Mouse (Mus musculus) spleen, adult 2 months (tissue): ENCODE measurements around the gene Macrod2. TPM values are rescaled to one million over a fixed set of nuclear protein-coding genes. Genes with fewer than 3 reads are reported as not detected.

Experiments
- DNase-seq, 2 experiments: peaks; one replicate each; pipeline versions ENCODE4 v3.0.0 to v3.0.0-alpha.2; 2012 to 2021; ENCODE audit warnings: low spot score in 2 of 2, low read depth in 1 of 2
- H3K27ac ChIP-seq: fragments of 200-500 bp; 2 replicates; pipeline ENCODE4 v1.5.1; 2012; ENCODE audit warnings: low read length, inconsistent platforms; ENCODE audit not compliant: insufficient read depth
- H3K27me3 ChIP-seq: fragments of 200-500 bp; 2 replicates; pipeline ENCODE4 v1.6.1; 2012; ENCODE audit warnings: mild to moderate bottlenecking, moderate library complexity, low read length, inconsistent platforms; ENCODE audit not compliant: control insufficient read depth, insufficient read depth
- H3K36me3 ChIP-seq: fragments of 200-500 bp; 2 replicates; pipeline ENCODE4 v1.6.1; 2012; ENCODE audit warnings: mild to moderate bottlenecking, low read length, inconsistent platforms; ENCODE audit not compliant: control insufficient read depth, insufficient read depth
- H3K4me1 ChIP-seq: fragments of 200-500 bp; 2 replicates; pipeline ENCODE4 v1.6.1; 2011; ENCODE audit warnings: inconsistent platforms; ENCODE audit not compliant: control insufficient read depth, insufficient read depth, insufficient read length
- H3K4me3 ChIP-seq: fragments of 200-500 bp; 2 replicates; pipeline ENCODE4 v1.5.1; 2011; ENCODE audit warnings: mild to moderate bottlenecking, inconsistent platforms; ENCODE audit not compliant: insufficient read depth, insufficient read length; ENCODE audit errors: extremely low read depth
- CTCF ChIP-seq: fragments of 200-500 bp; IDR thresholded peaks from 2 replicates; pipeline ENCODE4 v1.5.1; 2011; ENCODE audit warnings: mild to moderate bottlenecking, inconsistent platforms; ENCODE audit not compliant: insufficient read depth, insufficient read length, insufficient replicate concordance; ENCODE audit errors: extremely low read depth
- POLR2A ChIP-seq: fragments of 200-500 bp; IDR thresholded peaks from 2 replicates; pipeline ENCODE4 v1.6.1; 2011; ENCODE audit warnings: low read depth, low read length, inconsistent platforms
- WGBS: fragments of 180-500 bp; shearing (Covaris S2); methylation state at CpG from one replicate; pipeline ENCODE4 v1.1.7; 2018; 5-methylcytosine and 5-hydroxymethylcytosine counted together
- polyA plus RNA-seq: library from polyadenylated mRNA; depleted of rRNA; stranded (reverse); fragments of >200 nt; gene quantifications from 2 replicates; pipeline ENCODE4 v1.2.3, GENCODE M21; 2012

Macrod2 gene
- polyA plus RNA-seq, 1 experiment: 2.2 TPM

DNA sequence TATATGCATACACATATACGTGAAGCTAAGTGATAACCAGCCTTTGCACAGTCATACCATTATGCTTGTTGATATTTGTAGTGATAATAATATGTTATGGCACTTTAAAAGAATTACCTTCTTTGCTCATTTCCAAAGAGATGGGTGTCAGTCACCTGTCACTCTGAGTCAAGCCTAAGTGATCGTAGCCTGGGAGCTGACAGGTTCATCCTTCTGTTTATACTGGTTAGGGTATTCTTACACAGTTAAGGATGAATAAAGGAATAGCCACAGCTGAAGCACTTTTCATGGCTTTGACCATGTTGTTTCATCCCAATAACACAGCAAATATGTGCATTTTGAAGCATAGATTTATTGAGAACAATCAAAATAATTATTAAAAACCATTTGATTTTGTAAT is 274.7 kb downstream of the Macrod2 start:
- DNase-seq: no peak
- no peak for TF ChIP-seq CTCF
- TF ChIP-seq POLR2A: no peak
- Histone ChIP-seq H3K4me3 (no peak overlapping the region), H3K36me3 (no peaks in the 10 kb centered on the region), H3K4me1 (no peaks in the 10 kb centered on the region), H3K27me3 (no peaks in the 10 kb centered on the region), H3K27ac (no peak overlapping the region)
- WGBS: 89% methylated on average over 2 of the region's 2 CpGs

DNA sequence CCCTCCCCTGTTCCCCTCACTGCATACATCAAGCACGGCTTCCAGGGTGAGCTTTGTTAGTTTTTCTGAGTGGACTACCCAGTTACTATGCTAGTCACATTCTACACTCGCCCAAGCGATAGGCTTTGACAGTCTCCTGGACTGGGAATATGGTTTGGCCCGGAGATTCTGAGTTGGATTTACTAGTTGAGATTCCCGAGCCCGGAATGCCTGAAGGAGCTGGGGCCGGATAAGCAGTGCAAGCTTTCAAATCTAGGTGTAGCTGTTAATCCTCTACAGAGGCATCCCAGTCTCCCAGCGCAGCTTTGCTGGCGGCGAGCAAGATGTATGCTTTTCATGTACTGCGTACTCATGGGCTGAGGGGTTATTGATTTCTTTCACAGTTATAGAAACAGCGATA is 275.3 kb downstream of the Macrod2 start:
- Histone ChIP-seq H3K36me3 (no peaks in the 10 kb centered on the region), H3K4me1 (no peaks in the 10 kb centered on the region), H3K4me3 (peak overlapping the region; percentile 17; the same call in 1 of the 2 replicates), H3K27ac (no peak overlapping the region), H3K27me3 (no peaks in the 10 kb centered on the region)
- whole genome bisulfite sequencing: 13% methylated on average over 12 of the region's 12 CpGs
- DNase-seq: no peak
- TF ChIP-seq CTCF (no peak), POLR2A (no peak)

- no peaks in the 10 kb centered on the region for H3K36me3 ChIP-seq
- no peaks in the 10 kb centered on the region for H3K27me3 ChIP-seq
- H3K27ac ChIP-seq: no peak within 1 kb of the TSS
- H3K4me3 ChIP-seq: peak within 1 kb of the TSS; percentile 17
- DNase-seq: no peak
- 3% methylated on average over 26 of the region's 26 CpGs for WGBS
- no peak for TF ChIP-seq CTCF
- H3K4me1 ChIP-seq: no peaks in the 10 kb centered on the region
Measured at GRCm38 (mm10) chr2:140670963-140671702, 276.0 kb downstream of the Macrod2 start, which contains the start of gene Flrt3. Gene Flrt3, minus strand, starts transcription at chr2:140671469.

DNA sequence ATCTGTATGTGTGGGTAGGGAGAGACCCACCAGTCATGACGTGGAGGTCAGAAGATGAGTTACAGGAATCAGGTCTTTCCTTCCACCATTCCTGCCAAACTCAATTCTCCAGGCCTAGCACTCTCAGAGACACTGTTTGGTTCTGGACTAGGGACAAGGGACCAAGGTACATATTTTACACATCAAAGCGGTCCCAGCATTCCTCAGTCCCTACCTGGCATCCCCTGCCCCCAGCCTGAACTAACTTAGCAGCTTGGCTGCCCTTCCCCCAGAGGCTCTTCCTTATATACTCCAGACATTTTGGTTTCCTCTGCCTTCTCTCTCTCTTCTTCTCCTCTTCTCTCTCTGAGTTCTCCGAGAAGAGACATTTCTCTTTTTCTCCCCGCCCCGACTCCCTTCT is 278.4 kb downstream of the Macrod2 start:
- TF ChIP-seq CTCF (no peak), POLR2A (no peak)
- Histone ChIP-seq H3K27ac (no peak overlapping the region), H3K4me3 (no peak overlapping the region), H3K36me3 (no peaks in the 10 kb centered on the region), H3K4me1 (no peaks in the 10 kb centered on the region), H3K27me3 (no peaks in the 10 kb centered on the region)
- DNase-seq: no peak
- WGBS: 77% methylated on average over 5 of the region's 5 CpGs

DNA sequence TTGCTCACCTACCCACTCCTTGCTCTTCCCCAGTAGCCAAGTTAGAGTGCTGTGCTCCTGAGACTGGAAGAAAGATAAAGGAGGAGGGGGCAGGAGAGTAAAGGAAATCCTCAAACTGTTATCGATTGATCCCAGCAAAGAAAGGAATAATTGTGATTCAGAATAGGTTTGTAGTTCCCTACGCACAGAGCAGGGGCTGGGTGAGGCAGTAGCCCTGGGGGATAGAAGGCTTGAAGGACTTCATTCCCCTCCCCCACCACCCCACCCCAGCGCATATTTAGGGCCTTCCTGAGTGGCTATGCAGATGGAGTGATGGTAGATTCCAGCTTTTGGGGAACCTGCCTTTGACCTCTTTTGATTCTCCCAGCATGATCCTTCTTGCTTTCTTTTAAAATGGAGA is 281.6 kb downstream of the Macrod2 start:
- no peaks in the 10 kb centered on the region for H3K27me3 ChIP-seq
- H3K4me1 ChIP-seq: no peaks in the 10 kb centered on the region
- no peaks in the 10 kb centered on the region for H3K36me3 ChIP-seq
- DNase-seq: no peak
- TF ChIP-seq POLR2A (no peak), CTCF (no peak)
- H3K27ac ChIP-seq: no peak overlapping the region
- WGBS: 70% methylated on average over 3 of the region's 3 CpGs
- H3K4me3 ChIP-seq: no peak overlapping the region

GRCm38 (mm10) chr2:140690906-140691305 is 295.8 kb downstream of the Macrod2 start:
- 24% methylated on average over 2 of the region's 2 CpGs for WGBS

GRCm38 (mm10) chr2:140691403-140691802 is 296.3 kb downstream of the Macrod2 start:
- Histone ChIP-seq H3K4me3 (no peak overlapping the region), H3K4me1 (no peaks in the 10 kb centered on the region), H3K27me3 (no peaks in the 10 kb centered on the region), H3K36me3 (no peaks in the 10 kb centered on the region), H3K27ac (no peak overlapping the region)
- DNase-seq: no peak
- TF ChIP-seq POLR2A: no peak
- TF ChIP-seq CTCF: no peak
- 8% methylated on average over 1 of the region's 1 CpGs for WGBS

More at GRCm38 (mm10) chr2:140690906-140691305, 295.8 kb downstream of the Macrod2 start:
- TF ChIP-seq CTCF: no peak
- no peak for TF ChIP-seq POLR2A
- no peak overlapping the region for H3K27ac ChIP-seq
- no peaks in the 10 kb centered on the region for H3K36me3 ChIP-seq
- no peak for DNase-seq
- H3K27me3 ChIP-seq: no peaks in the 10 kb centered on the region
- no peak overlapping the region for H3K4me3 ChIP-seq
- no peaks in the 10 kb centered on the region for H3K4me1 ChIP-seq
